Mouse (Mus musculus): ENCODE measurements around the gene Btg1. TPM values are rescaled to one million over a fixed set of nuclear protein-coding genes. Genes with fewer than 3 reads are reported as not detected.
A peak's percentile ranks its signal among the peaks of the same experiment; 100 is the strongest.

The Btg1 gene
- polyA plus RNA-seq, 1 experiment from 2014 or later: 47.9 TPM

GRCm38 (mm10) chr10:96642751-96643150 lies 25.9 kb downstream of the Btg1 start:
- Histone ChIP-seq H3K9ac (replicated peaks; ENCODE audit: low read length) (no peak overlapping the region), H3K9me3 (ENCODE audit: low read length) (no peaks in the 10 kb centered on the region), H3K4me3 (ENCODE audit: low read length) (no peak overlapping the region), H3K27ac (ENCODE audit: low read length) (no peak overlapping the region), H3K4me1 (ENCODE audit: insufficient read depth, low read length) (peaks cover 13% of the 10 kb centered on the region), H3K36me3 (ENCODE audit: insufficient read depth, low read length) (no peaks in the 10 kb centered on the region), H3K27me3 (ENCODE audit: insufficient read depth, low read length) (no peaks in the 10 kb centered on the region), H3K4me2 (replicated peaks; ENCODE audit: low read depth, low read length) (no peak overlapping the region)
- no peak for ATAC-seq (ENCODE audit: low FRiP score, low TSS enrichment)
- WGBS: 60% methylated on average over 6 of the region's 6 CpGs

GRCm38 (mm10) chr10:96645183-96645582 lies 28.4 kb downstream of the Btg1 start:
- Histone ChIP-seq H3K36me3 (ENCODE audit: insufficient read depth, low read length) (no peaks in the 10 kb centered on the region), H3K27ac (ENCODE audit: low read length) (no peak overlapping the region), H3K4me2 (replicated peaks; ENCODE audit: low read depth, low read length) (no peak overlapping the region), H3K9ac (replicated peaks; ENCODE audit: low read length) (no peak overlapping the region), H3K4me1 (ENCODE audit: insufficient read depth, low read length) (peaks cover 17% of the 10 kb centered on the region), H3K4me3 (ENCODE audit: low read length) (no peak overlapping the region), H3K27me3 (ENCODE audit: insufficient read depth, low read length) (no peaks in the 10 kb centered on the region), H3K9me3 (ENCODE audit: low read length) (no peaks in the 10 kb centered on the region)
- 81% methylated on average over 1 of the region's 1 CpGs for WGBS
- no peak for ATAC-seq (ENCODE audit: low FRiP score, low TSS enrichment)

DNA sequence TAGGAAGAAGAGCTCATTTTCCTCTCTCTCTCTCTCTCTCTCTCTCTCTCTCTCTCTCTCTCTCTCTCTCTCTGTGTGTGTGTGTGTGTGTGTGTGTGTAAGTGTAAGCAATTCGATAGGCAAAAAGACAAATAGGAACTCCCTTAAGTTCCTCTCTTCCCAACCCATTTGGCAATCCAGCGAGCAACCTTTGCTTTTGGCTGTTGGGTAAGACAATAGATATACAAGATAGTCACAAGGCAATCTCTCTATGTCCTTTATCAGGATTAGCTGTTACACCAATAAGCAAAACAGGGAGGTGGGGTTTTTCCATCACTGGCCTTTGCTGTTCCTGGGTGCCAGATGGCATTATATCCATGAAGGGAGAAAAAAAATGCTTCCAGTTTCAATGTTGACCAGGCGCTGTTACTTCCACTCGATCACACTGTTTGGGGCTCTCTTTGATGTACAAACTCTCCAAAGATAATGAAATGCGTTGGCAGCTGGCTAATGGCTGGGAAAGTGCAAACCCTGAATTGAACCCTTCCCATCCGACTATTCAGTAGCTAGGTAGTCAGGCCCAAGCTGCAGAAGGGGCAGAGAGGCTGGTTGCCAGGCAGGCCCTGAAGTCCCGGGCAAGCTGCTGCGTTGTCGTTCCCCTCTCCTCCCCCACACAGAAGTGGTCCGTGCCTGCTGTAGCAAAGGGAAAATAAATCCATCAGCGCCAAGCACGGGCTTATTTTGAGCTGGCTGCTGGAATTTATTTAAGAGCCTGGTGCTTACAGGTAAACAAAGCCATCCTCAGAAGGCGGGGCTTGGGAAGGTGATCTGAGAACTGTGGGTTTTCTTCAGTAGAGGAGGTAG lies 29.4 kb downstream of the Btg1 start:
- H3K4me1 ChIP-seq (ENCODE audit: insufficient read depth, low read length): peaks cover 17% of the 10 kb centered on the region
- H3K4me2 ChIP-seq (replicated peaks; ENCODE audit: low read depth, low read length): peak overlapping the region; percentile 34
- no peaks in the 10 kb centered on the region for H3K27me3 ChIP-seq (ENCODE audit: insufficient read depth, low read length)
- 0 out of 2 replicates have a peak overlapping the region, but pooled peaks have one; percentile 23 for H3K9ac ChIP-seq (replicated peaks; ENCODE audit: low read length)
- 21% methylated on average over 13 of the region's 13 CpGs for WGBS
- no peak overlapping the region for H3K4me3 ChIP-seq (ENCODE audit: low read length)
- peak; percentile 49; the same call in 1 of the 2 replicates for ATAC-seq (ENCODE audit: low FRiP score, low TSS enrichment)
- H3K27ac ChIP-seq (ENCODE audit: low read length): peak overlapping the region; percentile 16
- H3K36me3 ChIP-seq (ENCODE audit: insufficient read depth, low read length): no peaks in the 10 kb centered on the region
- no peaks in the 10 kb centered on the region for H3K9me3 ChIP-seq (ENCODE audit: low read length)

DNA sequence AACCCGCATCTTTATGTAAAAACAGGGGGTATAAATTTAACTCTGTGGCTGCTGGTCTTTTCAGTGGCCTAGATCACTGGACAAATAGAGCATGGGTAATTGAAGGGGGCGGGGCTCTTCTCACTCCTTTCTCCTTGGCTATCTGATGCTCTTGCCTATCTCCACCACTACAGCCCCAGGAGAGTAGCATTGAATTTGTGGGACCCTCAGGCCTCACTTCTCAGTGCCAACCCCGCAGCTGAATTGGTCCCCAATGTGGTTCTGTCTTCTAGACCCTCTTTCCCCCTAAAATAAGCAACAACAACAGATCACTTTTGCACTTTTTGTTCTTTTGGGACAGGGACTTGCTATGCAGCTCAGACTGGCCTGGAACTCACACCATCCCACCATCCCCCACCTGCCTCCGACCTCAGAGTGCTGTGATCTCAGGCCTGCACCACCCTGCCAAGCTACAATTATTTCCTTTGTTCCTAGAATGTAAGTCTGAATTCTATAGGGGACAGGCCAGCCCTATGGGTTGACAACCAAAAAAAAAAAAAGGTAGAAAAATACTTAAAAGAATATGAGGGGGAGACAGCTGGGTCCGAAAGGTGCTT lies 30.2 kb downstream of the Btg1 start:
- WGBS: 48% methylated on average over 5 of the region's 5 CpGs
- H3K9me3 ChIP-seq (ENCODE audit: low read length): no peaks in the 10 kb centered on the region
- H3K27ac ChIP-seq (ENCODE audit: low read length): peak overlapping the region; percentile 16
- H3K9ac ChIP-seq (replicated peaks; ENCODE audit: low read length): 0 out of 2 replicates have a peak overlapping the region, but pooled peaks have one; percentile 23
- H3K36me3 ChIP-seq (ENCODE audit: insufficient read depth, low read length): no peaks in the 10 kb centered on the region
- no peak overlapping the region for H3K4me3 ChIP-seq (ENCODE audit: low read length)
- H3K4me1 ChIP-seq (ENCODE audit: insufficient read depth, low read length): peaks cover 17% of the 10 kb centered on the region
- peak overlapping the region; percentile 34 for H3K4me2 ChIP-seq (replicated peaks; ENCODE audit: low read depth, low read length)
- no peaks in the 10 kb centered on the region for H3K27me3 ChIP-seq (ENCODE audit: insufficient read depth, low read length)
- ATAC-seq (ENCODE audit: low FRiP score, low TSS enrichment): peak; percentile 53; the same call in 1 of the 2 replicates

DNA sequence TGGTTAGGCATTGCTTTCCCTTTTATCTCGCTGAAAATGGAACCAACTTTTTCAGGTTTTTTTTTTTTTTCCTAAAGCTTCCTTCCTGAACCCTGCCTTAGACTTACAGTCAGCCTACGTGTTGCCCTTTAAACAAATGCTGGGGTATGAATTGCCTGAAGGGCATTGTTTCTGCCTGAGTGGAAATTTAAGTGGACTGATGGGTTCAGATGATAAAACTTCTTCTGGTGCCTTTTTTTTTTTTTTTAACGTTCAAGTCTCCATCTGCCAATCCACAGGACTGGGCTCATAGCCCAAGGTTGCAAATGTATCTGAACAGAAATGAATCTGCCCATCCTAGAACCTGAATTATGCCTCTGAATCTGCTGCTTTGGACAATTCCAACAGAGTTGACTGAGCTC lies 31.4 kb downstream of the Btg1 start:
- ATAC-seq (ENCODE audit: low FRiP score, low TSS enrichment): no peak
- 60% methylated on average over 3 of the region's 3 CpGs for whole genome bisulfite sequencing
- no peak overlapping the region for H3K9ac ChIP-seq (replicated peaks; ENCODE audit: low read length)

GRCm38 (mm10) chr10:96649524-96649923 lies 32.7 kb downstream of the Btg1 start:
- no peaks in the 10 kb centered on the region for H3K9me3 ChIP-seq (ENCODE audit: low read length)
- ATAC-seq (ENCODE audit: low FRiP score, low TSS enrichment): no peak
- H3K4me1 ChIP-seq (ENCODE audit: insufficient read depth, low read length): peaks cover 17% of the 10 kb centered on the region
- 65% methylated on average over 3 of the region's 3 CpGs for WGBS
- no peaks in the 10 kb centered on the region for H3K27me3 ChIP-seq (ENCODE audit: insufficient read depth, low read length)
- H3K27ac ChIP-seq (ENCODE audit: low read length): no peak overlapping the region
- H3K4me2 ChIP-seq (replicated peaks; ENCODE audit: low read depth, low read length): no peak overlapping the region
- no peak overlapping the region for H3K9ac ChIP-seq (replicated peaks; ENCODE audit: low read length)
- no peak overlapping the region for H3K4me3 ChIP-seq (ENCODE audit: low read length)
- no peaks in the 10 kb centered on the region for H3K36me3 ChIP-seq (ENCODE audit: insufficient read depth, low read length)

More for the DNA sequence above, 31.4 kb downstream of the Btg1 start:
- no peak overlapping the region for H3K4me2 ChIP-seq (replicated peaks; ENCODE audit: low read depth, low read length)
- H3K4me3 ChIP-seq (ENCODE audit: low read length): no peak overlapping the region
- no peaks in the 10 kb centered on the region for H3K9me3 ChIP-seq (ENCODE audit: low read length)
- H3K4me1 ChIP-seq (ENCODE audit: insufficient read depth, low read length): peaks cover 17% of the 10 kb centered on the region
- H3K36me3 ChIP-seq (ENCODE audit: insufficient read depth, low read length): no peaks in the 10 kb centered on the region
- H3K27ac ChIP-seq (ENCODE audit: low read length): peak overlapping the region; percentile 58; the same call in 1 of the 2 replicates
- H3K27me3 ChIP-seq (ENCODE audit: insufficient read depth, low read length): no peaks in the 10 kb centered on the region

- Histone ChIP-seq H3K9ac (replicated peaks; ENCODE audit: low read length) (no peak overlapping the region), H3K4me3 (ENCODE audit: low read length) (no peak overlapping the region), H3K27me3 (ENCODE audit: insufficient read depth, low read length) (no peaks in the 10 kb centered on the region), H3K4me1 (ENCODE audit: insufficient read depth, low read length) (peaks cover 3% of the 10 kb centered on the region; the same call in 1 of the 2 replicates), H3K4me2 (replicated peaks; ENCODE audit: low read depth, low read length) (no peak overlapping the region), H3K36me3 (ENCODE audit: insufficient read depth, low read length) (no peaks in the 10 kb centered on the region), H3K9me3 (ENCODE audit: low read length) (no peaks in the 10 kb centered on the region), H3K27ac (ENCODE audit: low read length) (no peak overlapping the region)
- 76% methylated on average over 2 of the region's 2 CpGs for WGBS
- no peak for ATAC-seq (ENCODE audit: low FRiP score, low TSS enrichment)
Measured at GRCm38 (mm10) chr10:96652372-96652771, 35.6 kb downstream of the Btg1 start.

DNA sequence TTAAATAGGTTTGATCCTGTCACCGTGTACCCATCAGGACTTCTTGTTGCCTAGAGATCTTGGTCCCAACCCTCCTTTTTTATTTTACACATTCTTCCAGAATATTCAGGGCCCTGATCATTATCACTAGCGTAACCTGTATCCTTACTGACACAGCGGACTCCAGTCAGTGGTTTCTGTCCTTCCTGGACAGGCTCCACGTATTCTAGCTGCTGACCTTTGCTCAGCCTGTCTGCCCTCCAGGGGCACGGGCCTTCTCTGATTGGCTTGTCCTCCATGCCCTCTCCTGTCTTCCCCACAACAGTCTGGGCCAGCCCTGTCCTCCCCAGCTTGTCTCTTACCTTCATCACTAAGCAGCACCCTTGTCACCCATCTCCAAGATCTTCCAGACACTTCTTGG lies 36.2 kb downstream of the Btg1 start:
- Histone ChIP-seq H3K9me3 (ENCODE audit: low read length) (no peaks in the 10 kb centered on the region), H3K4me1 (ENCODE audit: insufficient read depth, low read length) (peaks cover 3% of the 10 kb centered on the region; the same call in 1 of the 2 replicates), H3K9ac (replicated peaks; ENCODE audit: low read length) (no peak overlapping the region), H3K27me3 (ENCODE audit: insufficient read depth, low read length) (no peaks in the 10 kb centered on the region), H3K27ac (ENCODE audit: low read length) (no peak overlapping the region), H3K4me3 (ENCODE audit: low read length) (no peak overlapping the region), H3K4me2 (replicated peaks; ENCODE audit: low read depth, low read length) (no peak overlapping the region), H3K36me3 (ENCODE audit: insufficient read depth, low read length) (no peaks in the 10 kb centered on the region)
- peak; percentile 46; the same call in 1 of the 2 replicates for ATAC-seq (ENCODE audit: low FRiP score, low TSS enrichment)
- whole genome bisulfite sequencing: 84% methylated on average over 5 of the region's 5 CpGs

DNA sequence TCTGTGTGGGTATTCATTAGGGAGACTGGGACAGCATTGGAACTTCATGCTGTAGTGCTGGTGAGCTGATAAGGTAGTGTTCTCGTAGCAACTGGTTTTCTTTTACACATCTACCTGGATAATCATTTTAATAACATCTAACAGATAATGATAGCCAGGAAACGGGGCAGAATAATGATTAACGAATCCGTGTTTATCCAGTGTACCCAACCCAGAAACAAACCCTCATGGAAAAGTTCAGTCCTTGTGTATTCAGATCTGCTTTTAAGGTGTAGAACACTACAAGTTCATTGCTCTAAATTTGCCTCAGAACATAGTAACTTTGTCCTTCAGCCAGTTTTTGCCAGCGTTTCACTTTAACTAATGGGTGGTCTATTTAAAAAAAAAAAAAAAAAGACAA lies 37.3 kb downstream of the Btg1 start:
- Histone ChIP-seq H3K27ac (ENCODE audit: low read length) (no peak overlapping the region), H3K9me3 (ENCODE audit: low read length) (no peaks in the 10 kb centered on the region), H3K4me1 (ENCODE audit: insufficient read depth, low read length) (no peaks in the 10 kb centered on the region; the same call in 1 of the 2 replicates), H3K27me3 (ENCODE audit: insufficient read depth, low read length) (no peaks in the 10 kb centered on the region), H3K4me2 (replicated peaks; ENCODE audit: low read depth, low read length) (no peak overlapping the region), H3K4me3 (ENCODE audit: low read length) (no peak overlapping the region), H3K9ac (replicated peaks; ENCODE audit: low read length) (no peak overlapping the region), H3K36me3 (ENCODE audit: insufficient read depth, low read length) (no peaks in the 10 kb centered on the region)
- no peak for ATAC-seq (ENCODE audit: low FRiP score, low TSS enrichment)
- WGBS: 70% methylated on average over 5 of the region's 5 CpGs

DNA sequence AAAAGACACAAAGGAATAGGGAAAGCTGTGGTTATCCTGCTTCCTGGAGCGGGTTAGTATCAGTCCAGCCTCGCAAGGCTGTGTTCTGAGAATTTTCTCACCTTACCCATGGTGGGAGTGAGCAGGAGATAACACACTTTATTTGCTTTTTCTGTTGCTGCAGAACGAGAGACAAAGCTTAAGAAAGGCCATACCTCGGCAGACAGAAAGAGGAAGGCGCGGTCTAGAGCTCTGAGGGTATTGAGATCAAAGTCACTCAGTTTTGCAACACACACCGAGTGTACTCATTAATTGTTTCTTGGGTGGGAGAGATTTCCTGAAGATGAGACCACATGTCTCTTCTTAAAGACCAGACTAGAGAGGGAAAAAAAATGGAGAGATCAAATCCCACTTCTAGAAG lies 37.8 kb downstream of the Btg1 start:
- Histone ChIP-seq H3K4me3 (ENCODE audit: low read length) (no peak overlapping the region), H3K4me1 (ENCODE audit: insufficient read depth, low read length) (no peaks in the 10 kb centered on the region; the same call in 1 of the 2 replicates), H3K9ac (replicated peaks; ENCODE audit: low read length) (no peak overlapping the region), H3K27me3 (ENCODE audit: insufficient read depth, low read length) (no peaks in the 10 kb centered on the region), H3K9me3 (ENCODE audit: low read length) (no peaks in the 10 kb centered on the region), H3K36me3 (ENCODE audit: insufficient read depth, low read length) (no peaks in the 10 kb centered on the region), H3K4me2 (replicated peaks; ENCODE audit: low read depth, low read length) (no peak overlapping the region), H3K27ac (ENCODE audit: low read length) (peak overlapping the region; percentile 5; the same call in 1 of the 2 replicates)
- WGBS: 55% methylated on average over 7 of the region's 7 CpGs
- no peak for ATAC-seq (ENCODE audit: low FRiP score, low TSS enrichment)
